Mouse (Mus musculus) kidney, postnatal 25 days (tissue): Measurements from ENCODE around the gene Dio1.

Experiments
- DNase-seq, 2 experiments: peaks; one replicate each; pipeline ENCODE4 v3.0.0; 2021; ENCODE audit warnings: mixed read lengths in 2 of 2

Gene Dio1

DNA sequence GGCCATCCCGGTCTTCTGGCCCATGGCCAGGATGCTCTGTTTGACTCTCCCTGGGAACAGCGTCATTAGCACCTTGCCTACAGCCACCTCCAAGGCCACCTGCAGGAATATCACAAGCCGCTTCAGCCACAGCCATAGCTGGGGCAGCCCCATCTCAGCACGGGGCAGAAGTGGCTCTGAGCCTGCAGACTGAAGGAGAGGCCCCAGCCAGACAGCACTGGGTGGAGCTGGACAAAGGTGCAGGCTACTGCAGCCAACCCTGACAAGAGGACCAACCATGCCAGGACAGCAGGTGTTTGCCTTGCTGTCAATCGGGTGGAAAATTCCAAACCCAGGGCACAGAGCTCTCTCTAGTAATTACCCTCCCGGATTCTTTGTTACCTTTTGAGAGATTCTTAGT lies at the start of gene Dio1:
Gene Dio1, minus strand, starts transcription at position 204 of the 400 bp plus-strand sequence.
- peak; percentile 76 to 92 for DNase-seq

- peak in 1 of 2 experiments; percentile 31 for DNase-seq
These were observed 47.6 kb upstream of the Dio1 start for GRCm38 (mm10) chr4:107354543-107354942.

GRCm38 (mm10) chr4:107354126-107354525 lies 47.2 kb upstream of the Dio1 start:
- DNase-seq: no peak

- peak; percentile 28 to 78 for DNase-seq
These were observed 46.6 kb upstream of the Dio1 start for GRCm38 (mm10) chr4:107353612-107354011.

DNA sequence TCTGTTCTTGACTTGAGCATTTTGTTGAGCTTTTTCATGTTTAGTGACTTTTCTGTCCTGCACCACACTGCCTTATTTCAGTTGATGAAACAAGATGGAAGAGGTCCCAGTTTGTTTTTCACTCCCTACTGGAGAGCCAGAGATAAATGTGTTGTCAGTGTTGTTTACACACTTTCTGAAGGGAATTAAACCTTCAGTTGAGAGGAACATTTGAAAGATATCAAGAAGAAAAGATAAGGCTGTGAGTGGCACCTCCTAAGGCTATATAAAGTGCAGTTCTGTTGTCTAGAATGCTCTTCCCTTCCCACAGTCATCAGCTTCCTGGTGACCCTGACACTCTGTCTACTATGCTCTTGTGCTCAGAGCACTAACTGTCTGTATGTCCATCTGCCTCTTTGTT lies 44.4 kb upstream of the Dio1 start:
- DNase-seq: no peak

DNA sequence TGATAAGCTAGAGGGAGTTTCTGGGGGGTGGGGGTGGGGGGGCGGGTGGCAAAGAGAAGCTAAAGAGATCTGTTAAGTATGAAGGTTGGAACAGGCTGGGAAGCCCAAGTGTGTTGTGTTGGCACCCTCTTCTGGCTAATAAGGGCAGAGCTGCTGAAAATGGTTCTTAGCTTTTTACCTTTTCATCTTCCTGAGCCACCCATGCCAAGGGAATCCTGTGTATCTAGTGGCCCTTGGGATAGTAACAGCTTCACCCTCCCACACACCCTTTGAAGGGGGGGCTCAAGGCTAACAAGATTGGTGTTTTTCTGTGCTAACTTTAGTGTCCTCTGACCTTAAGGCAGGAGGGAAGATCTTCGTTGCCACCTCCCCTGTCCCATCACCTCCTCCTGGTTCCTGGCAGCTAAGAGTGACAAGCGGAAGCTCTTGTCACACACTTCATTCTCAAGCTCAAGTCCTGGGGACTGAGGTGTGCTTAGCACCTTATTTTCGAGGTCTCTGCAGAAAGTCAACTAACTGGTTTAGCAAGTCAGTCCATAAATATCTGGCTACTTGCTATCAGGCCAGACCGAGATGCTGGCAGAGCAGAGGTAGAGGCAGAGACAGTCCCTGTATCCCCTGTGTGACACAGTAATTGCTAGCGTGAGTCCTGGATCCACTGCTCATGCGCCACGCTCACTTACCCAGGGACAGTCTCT lies 42.5 kb upstream of the Dio1 start:
- peak; percentile 49 to 52 for DNase-seq

DNA sequence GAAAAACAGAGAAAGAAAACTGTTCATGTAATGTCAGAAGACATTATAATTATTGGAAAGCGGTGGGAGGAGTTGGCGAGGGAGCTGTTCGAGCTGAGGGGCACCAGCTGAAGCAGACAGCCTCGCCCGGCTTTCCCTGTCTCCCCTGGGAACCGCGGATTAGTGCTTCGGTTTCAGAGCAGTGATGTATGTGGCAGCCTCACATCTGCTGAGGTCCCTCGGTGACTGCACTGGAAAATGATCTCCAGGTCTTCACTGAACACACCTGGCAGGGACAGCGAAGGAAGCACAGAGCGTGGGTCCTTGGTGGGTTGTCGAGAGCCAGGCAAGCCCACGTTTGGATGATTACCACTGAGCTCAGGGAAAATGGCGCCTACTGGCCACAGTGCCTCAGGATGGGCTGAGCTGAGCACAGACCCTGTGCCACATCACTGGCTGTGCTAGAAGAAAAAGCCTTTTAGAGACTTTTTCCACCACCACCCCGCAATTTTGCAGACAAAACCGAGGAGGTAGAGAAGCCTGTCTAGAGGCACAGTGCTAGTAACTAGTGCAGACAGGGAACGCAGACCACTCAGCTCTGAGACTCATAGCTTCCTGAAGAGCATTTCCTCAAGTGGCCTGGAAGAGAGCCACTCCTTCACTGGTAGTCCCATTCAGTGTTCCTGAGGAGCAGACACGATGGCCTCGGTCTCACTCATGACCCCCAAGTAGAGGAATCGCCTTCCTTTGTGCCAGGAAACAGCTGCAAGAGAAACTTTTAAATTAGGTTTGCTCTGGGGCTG lies 41.8 kb upstream of the Dio1 start:
- no peak for DNase-seq

DNA sequence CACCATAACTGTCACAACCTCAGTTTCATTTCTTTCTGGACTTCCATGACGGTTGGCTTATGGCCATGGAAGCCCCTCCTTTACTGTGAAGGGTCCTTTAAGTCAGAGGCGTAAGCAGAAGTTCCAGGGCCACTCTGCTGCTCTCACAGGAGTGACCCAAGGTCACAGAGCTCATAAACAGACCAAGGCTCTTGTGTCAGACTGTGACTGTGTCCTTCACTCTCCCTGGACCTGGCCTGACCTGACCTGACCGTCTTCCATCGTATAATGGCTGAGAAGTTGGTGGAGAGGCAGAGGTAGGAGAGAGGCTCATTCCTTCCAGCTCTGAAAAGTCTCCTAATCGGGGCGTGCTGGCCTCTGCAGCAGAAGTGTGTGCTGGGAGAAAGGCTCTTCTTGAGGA lies 40.3 kb upstream of the Dio1 start:
- no peak for DNase-seq

GRCm38 (mm10) chr4:107344612-107345011 lies 37.6 kb upstream of the Dio1 start:
- DNase-seq: no peak

GRCm38 (mm10) chr4:107341354-107341753 lies 34.4 kb upstream of the Dio1 start:
- DNase-seq: no peak

GRCm38 (mm10) chr4:107337455-107337854 lies 30.5 kb upstream of the Dio1 start:
- DNase-seq: peak in 1 of 2 experiments; percentile 55

GRCm38 (mm10) chr4:107336356-107336755 lies 29.4 kb upstream of the Dio1 start:
- no peak for DNase-seq

DNA sequence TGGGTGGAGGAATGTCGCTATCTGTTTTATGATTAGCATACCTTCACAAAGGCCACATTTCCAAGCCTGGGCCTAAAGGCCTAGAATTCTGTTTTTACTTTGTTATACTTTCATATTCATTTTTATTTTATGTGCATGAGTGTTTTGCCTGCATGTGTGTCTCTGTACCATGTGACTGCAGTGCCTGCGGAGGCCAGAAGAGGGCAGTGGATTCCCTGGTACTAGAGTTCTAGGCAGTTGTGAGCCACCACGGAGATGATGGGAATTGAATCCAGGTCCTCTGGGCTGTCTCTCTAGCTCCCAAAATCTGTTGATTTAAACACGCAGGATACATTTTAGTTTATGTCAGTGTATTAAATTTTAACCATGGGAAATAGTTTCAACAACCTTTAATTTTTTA lies 26.5 kb upstream of the Dio1 start:
- peak in 1 of 2 experiments; percentile 29 for DNase-seq

DNA sequence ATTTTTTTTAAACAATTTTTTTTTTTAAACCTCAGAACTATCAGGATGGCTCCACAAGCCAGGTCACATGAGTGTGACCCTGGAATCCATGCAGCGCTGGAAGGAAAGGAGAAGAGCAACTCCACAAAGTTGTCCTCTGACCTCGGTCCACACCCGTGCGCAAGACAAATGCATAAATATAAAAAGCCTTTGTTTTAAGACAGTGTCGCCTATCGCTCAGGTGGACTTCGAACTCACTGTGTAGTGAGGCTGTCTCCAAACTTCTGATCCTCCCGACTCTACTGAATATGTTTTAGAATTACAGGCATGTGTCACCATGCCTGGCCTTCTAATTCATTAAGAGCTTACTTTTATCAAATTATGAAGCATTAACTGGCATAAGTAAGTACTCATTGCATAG lies 21.6 kb upstream of the Dio1 start:
- no peak for DNase-seq

- no peak for DNase-seq
These were observed 16.1 kb upstream of the Dio1 start for GRCm38 (mm10) chr4:107323113-107323512.

GRCm38 (mm10) chr4:107321041-107321440 lies 14.1 kb upstream of the Dio1 start:
- DNase-seq: no peak

- no peak for DNase-seq
These were observed 11.7 kb upstream of the Dio1 start for GRCm38 (mm10) chr4:107318646-107319045.

DNA sequence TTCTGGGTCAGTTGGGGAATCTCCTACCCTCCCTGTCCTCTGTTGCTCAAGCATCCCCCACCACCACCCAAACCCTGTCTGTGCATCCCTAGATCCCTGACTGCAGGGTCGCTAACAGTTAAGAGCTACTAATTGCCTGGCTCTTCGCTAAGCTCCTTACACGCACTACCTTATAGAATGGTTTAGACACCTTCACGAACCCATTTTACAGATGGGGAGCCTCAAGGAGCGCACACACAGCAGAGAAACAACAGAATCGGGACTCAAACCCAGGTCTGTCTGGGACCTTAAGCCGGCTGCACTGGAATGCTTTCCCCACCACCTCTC lies 7.5 kb upstream of the Dio1 start:
- DNase-seq: no peak

- DNase-seq: peak; percentile 93 to 96
These were observed 6.9 kb upstream of the Dio1 start, which contains the start of gene Yipf1 for GRCm38 (mm10) chr4:107313690-107314478. TSS of gene Yipf1 (plus strand) at chr4:107314363.

- peak; percentile 27 to 72 for DNase-seq
These were observed 3.4 kb downstream of the Dio1 start for GRCm38 (mm10) chr4:107303531-107303930.

DNA sequence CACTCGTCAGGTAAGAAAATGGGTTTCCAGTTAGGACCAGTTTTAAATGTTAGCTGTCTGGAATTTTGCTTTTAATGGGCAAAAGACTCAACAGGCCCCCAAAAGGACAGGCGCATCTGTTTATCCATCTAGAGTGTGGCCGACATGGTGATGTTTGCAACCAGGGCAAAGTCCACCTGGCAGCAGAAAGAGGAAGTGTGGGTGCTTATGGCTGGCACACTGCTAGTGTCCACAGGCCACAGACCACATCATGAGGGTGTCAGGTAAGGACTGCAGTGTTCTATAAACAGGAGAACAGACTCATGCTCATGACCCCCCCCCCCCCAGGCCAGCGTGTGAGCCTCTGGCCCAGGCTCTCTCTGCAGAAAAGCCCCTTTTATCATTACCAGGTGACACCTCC lies 4.1 kb downstream of the Dio1 start:
- peak; percentile 74 to 87 for DNase-seq

GRCm38 (mm10) chr4:107302221-107302620 lies 4.7 kb downstream of the Dio1 start:
- DNase-seq: peak; percentile 37 to 65

GRCm38 (mm10) chr4:107300902-107301555 lies 5.9 kb downstream of the Dio1 start:
- no peak for DNase-seq
